14 mouse cellular contexts compared by ENCODE assay signal in genomic region chr17:5675951-5676350, GRCm38 (mm10).
DNase-seq lines count a peak whose midpoint lies in the region; ATAC-seq and TF ChIP-seq lines count a peak whose summit lies in the region.
"Had no signal": no experiment of that assay in that cellular context is flagged by ENCODE, and none has a peak within 500 bp of the region (broad histone marks: within the 10 kb centered on the region; RNA-seq: fewer than 3 reads in every experiment).

No protein-coding gene starts in this region.

- no peak overlapping the region for H3K4me3 ChIP-seq in kidney, embryonic 16.5 days (ENCODE audit: low read length)
- no peak overlapping the region for H3K4me3 ChIP-seq in lung, postnatal 0 days (ENCODE audit: low read depth, low read length)
- H3K4me3 ChIP-seq in midbrain, embryonic 16.5 days (ENCODE audit: low read depth, low read length), result no peak overlapping the region
- H3K4me3 ChIP-seq: forebrain, embryonic 10.5 days; midbrain, embryonic 15.5 days had no signal

- DNase-seq in adrenal gland, postnatal 10 days, result peak; percentile 20
- no peak for DNase-seq in adrenal gland, adult 18-20 months (ENCODE audit: low spot score in 2 of 2)
- DNase-seq in kidney, adult 18-20 months, result peak; percentile 10
- peak; percentile 16 for DNase-seq in lung, postnatal 10 days
- DNase-seq in lung, postnatal 0 days (ENCODE audit: low spot score), result no peak
- DNase-seq: gastrocnemius, postnatal 10 days; kidney, adult 11 months; layer of hippocampus, adult 9-11 months had no signal

- H3K27me3 ChIP-seq in kidney, embryonic 16.5 days (ENCODE audit: insufficient read depth, low read length), result no peaks in the 10 kb centered on the region
- no peaks in the 10 kb centered on the region for H3K27me3 ChIP-seq in lung, postnatal 0 days (replicated peaks; ENCODE audit: insufficient read depth, low read length)
- no peaks in the 10 kb centered on the region for H3K27me3 ChIP-seq in midbrain, embryonic 16.5 days (ENCODE audit: control insufficient read depth, insufficient read depth, low read depth, low read length)
- H3K27me3 ChIP-seq: midbrain, embryonic 15.5 days had no signal

- ATAC-seq in kidney, embryonic 16.5 days (ENCODE audit: low FRiP score, low TSS enrichment), result no peak
- no peak for ATAC-seq in lung, postnatal 0 days
- ATAC-seq in erythroblast, adult 5-6 weeks (replicated peaks; ENCODE audit: low FRiP score, poor library complexity, severe bottlenecking), result 0 out of 2 replicates have a peak, but pooled peaks have one; percentile 41
- ATAC-seq in midbrain, embryonic 16.5 days, result no peak
- ATAC-seq: hindbrain, embryonic 16.5 days; midbrain, embryonic 15.5 days had no signal

- H3K36me3 ChIP-seq in kidney, embryonic 16.5 days (ENCODE audit: insufficient read depth, low read length), result no peaks in the 10 kb centered on the region
- H3K36me3 ChIP-seq in lung, postnatal 0 days (ENCODE audit: insufficient read depth, low read length), result no peaks in the 10 kb centered on the region
- no peaks in the 10 kb centered on the region for H3K36me3 ChIP-seq in midbrain, embryonic 16.5 days (ENCODE audit: control insufficient read depth, insufficient read depth, low read length)
- H3K36me3 ChIP-seq: forebrain, embryonic 10.5 days; midbrain, embryonic 15.5 days had no signal

- 0 out of 2 replicates have a peak, but pooled peaks cover 5% of the 10 kb centered on the region for H3K9me3 ChIP-seq in kidney, embryonic 16.5 days (ENCODE audit: low read length)
- no peaks in the 10 kb centered on the region for H3K9me3 ChIP-seq in lung, postnatal 0 days (ENCODE audit: low read length)
- no peaks in the 10 kb centered on the region for H3K9me3 ChIP-seq in midbrain, embryonic 16.5 days (replicated peaks; ENCODE audit: control insufficient read depth, low read length, poor library complexity, severe bottlenecking)
- H3K9me3 ChIP-seq: forebrain, embryonic 10.5 days; midbrain, embryonic 15.5 days had no signal

- no peaks in the 10 kb centered on the region for H3K4me1 ChIP-seq in kidney, embryonic 16.5 days (ENCODE audit: insufficient read depth, low read length)
- H3K4me1 ChIP-seq in lung, postnatal 0 days (ENCODE audit: insufficient read depth, low read depth, low read length), result no peaks in the 10 kb centered on the region
- peaks cover 2% of the 10 kb centered on the region; the same call in 1 of the 2 replicates for H3K4me1 ChIP-seq in midbrain, embryonic 16.5 days (ENCODE audit: control insufficient read depth, insufficient read depth, low read length)
- H3K4me1 ChIP-seq: midbrain, embryonic 15.5 days had no signal

- no peak overlapping the region for H3K27ac ChIP-seq in kidney, embryonic 16.5 days (ENCODE audit: low read length)
- H3K27ac ChIP-seq in lung, postnatal 0 days (ENCODE audit: low read length), result no peak overlapping the region
- no peak overlapping the region for H3K27ac ChIP-seq in midbrain, embryonic 16.5 days (ENCODE audit: low read length)
- H3K27ac ChIP-seq: forebrain, embryonic 10.5 days; midbrain, embryonic 15.5 days had no signal

- 74% methylated on average over 8 of the region's 8 CpGs for WGBS in kidney, embryonic 16.5 days
- 59% methylated on average over 8 of the region's 8 CpGs for WGBS in lung, postnatal 0 days
- WGBS in midbrain, embryonic 16.5 days, result 48% methylated on average over 8 of the region's 8 CpGs

- H3K9ac ChIP-seq in kidney, embryonic 16.5 days (replicated peaks; ENCODE audit: low read length), result no peak overlapping the region
- no peak overlapping the region for H3K9ac ChIP-seq in lung, postnatal 0 days (replicated peaks; ENCODE audit: low read depth)
- no peak overlapping the region for H3K9ac ChIP-seq in midbrain, embryonic 16.5 days (ENCODE audit: low read depth, low read length)
- H3K9ac ChIP-seq: midbrain, embryonic 15.5 days had no signal

- H3K4me2 ChIP-seq in kidney, embryonic 16.5 days (replicated peaks; ENCODE audit: low read depth, low read length), result no peak overlapping the region
- H3K4me2 ChIP-seq in lung, postnatal 0 days (replicated peaks; ENCODE audit: low read depth, low read length), result no peak overlapping the region
- H3K4me2 ChIP-seq in midbrain, embryonic 16.5 days (ENCODE audit: low read length), result no peak overlapping the region
- H3K4me2 ChIP-seq: midbrain, embryonic 15.5 days had no signal

- TF ChIP-seq CTCF in lung, postnatal 0 days (IDR thresholded peaks at IDR 0.05), result no peak

- TF ChIP-seq EP300 in lung, postnatal 0 days (IDR thresholded peaks at IDR 0.05), result no peak

Comparison
In these comparisons a context has a peak if more than half of its experiments do, and no peak if none do; other contexts are left out.
1. DNase-seq: peak in adrenal gland, postnatal 10 days (single experiment), kidney, adult 18-20 months (single experiment) and lung, postnatal 10 days (single experiment); none in adrenal gland, adult 18-20 months (0 of 2) and lung, postnatal 0 days (single experiment).